In the genomic region with DNA sequence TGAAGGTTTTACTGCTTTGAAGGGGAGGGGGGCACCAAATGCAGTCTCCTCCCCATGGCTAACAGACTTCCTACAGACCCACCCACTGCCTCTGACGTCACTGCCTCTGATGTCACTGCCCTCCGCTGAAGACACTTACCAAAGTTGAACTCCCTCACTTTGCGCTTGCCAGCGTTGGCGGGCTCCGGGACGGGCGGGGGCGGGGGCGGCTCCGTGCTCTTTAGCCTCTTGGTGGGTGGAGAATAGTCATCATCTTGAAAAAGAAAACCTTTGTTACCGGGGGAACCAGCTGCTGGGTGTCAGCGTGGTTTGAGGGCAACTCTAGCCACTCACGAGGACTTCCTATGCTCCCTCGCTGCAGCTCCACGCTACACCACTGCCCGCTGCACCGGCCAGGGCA, we compare ENCODE assay signal across 8 mouse cellular contexts. TPM values are rescaled to one million over a fixed set of nuclear protein-coding genes. Genes with fewer than 3 reads are reported as not detected.
A peak's percentile ranks its signal among the peaks of the same experiment; 100 is the strongest.
DNase-seq lines count a peak whose midpoint lies in the region; ATAC-seq lines count a peak whose summit lies in the region.
"Had no signal": no experiment of that assay in that cellular context is flagged by ENCODE, and none has a peak within 500 bp of the region (broad histone marks: within the 10 kb centered on the region; RNA-seq: fewer than 3 reads in every experiment).

No protein-coding gene starts in this region.

- H3K27ac ChIP-seq in embryonic facial prominence, embryonic 13.5 days: peak overlapping the region; percentile 39; the same call in 1 of the 2 replicates
- H3K27ac ChIP-seq in midbrain, embryonic 10.5 days (replicated peaks): no peak overlapping the region
- H3K27ac ChIP-seq: neural tube, embryonic 12.5 days had no signal

- no peaks in the 10 kb centered on the region for H3K4me1 ChIP-seq in embryonic facial prominence, embryonic 13.5 days
- no peaks in the 10 kb centered on the region for H3K4me1 ChIP-seq in midbrain, embryonic 10.5 days
- H3K4me1 ChIP-seq: neural tube, embryonic 12.5 days had no signal

- 85% methylated on average over 18 of the region's 18 CpGs for WGBS in embryonic facial prominence, embryonic 13.5 days
- 92% methylated on average over 18 of the region's 18 CpGs for WGBS in midbrain, embryonic 10.5 days

- no peak overlapping the region for H3K9ac ChIP-seq in embryonic facial prominence, embryonic 13.5 days
- H3K9ac ChIP-seq: neural tube, embryonic 12.5 days had no signal

- no peaks in the 10 kb centered on the region for H3K9me3 ChIP-seq in embryonic facial prominence, embryonic 13.5 days
- H3K9me3 ChIP-seq in midbrain, embryonic 10.5 days (replicated peaks): no peaks in the 10 kb centered on the region
- H3K9me3 ChIP-seq: neural tube, embryonic 12.5 days had no signal

- no peak overlapping the region for H3K4me2 ChIP-seq in embryonic facial prominence, embryonic 13.5 days
- H3K4me2 ChIP-seq: neural tube, embryonic 12.5 days had no signal

- peaks cover 99% of the 10 kb centered on the region for H3K36me3 ChIP-seq in embryonic facial prominence, embryonic 13.5 days
- H3K36me3 ChIP-seq in midbrain, embryonic 10.5 days: peaks cover 100% of the 10 kb centered on the region

- H3K27me3 ChIP-seq in embryonic facial prominence, embryonic 13.5 days: no peaks in the 10 kb centered on the region
- no peaks in the 10 kb centered on the region for H3K27me3 ChIP-seq in midbrain, embryonic 10.5 days (ENCODE audit: low read depth, poor library complexity, severe bottlenecking)
- H3K27me3 ChIP-seq: neural tube, embryonic 12.5 days had no signal

- no peak for ATAC-seq in embryonic facial prominence, embryonic 13.5 days (ENCODE audit: insufficient number of reproducible peaks, insufficient read depth, low FRiP score, low TSS enrichment, low read depth)
- ATAC-seq in erythroid progenitor cell, adult 5-6 weeks (replicated peaks; ENCODE audit: low FRiP score, poor library complexity, severe bottlenecking): no peak

- DNase-seq in 416B (ENCODE audit: low read depth): peak; percentile 60
- peak; percentile 97 for DNase-seq in CD4-positive helper T cell, adult 2 months (ENCODE audit: low read depth, low spot score)
- DNase-seq in natural killer cell, adult 2 months (ENCODE audit: low spot score in 2 of 2): peak; percentile 67 to 70
- no peak for DNase-seq in midbrain, embryonic 10.5 days (ENCODE audit: low spot score)
- no peak for DNase-seq in urinary bladder, postnatal 25 days (ENCODE audit: low spot score)

- no peak overlapping the region for H3K4me3 ChIP-seq in embryonic facial prominence, embryonic 13.5 days
- no peak overlapping the region for H3K4me3 ChIP-seq in midbrain, embryonic 10.5 days
- H3K4me3 ChIP-seq: neural tube, embryonic 12.5 days had no signal

RNA-seq across cellular contexts. Expression of a gene that starts 37.0 kb away (rescaled TPM):
- polyA plus RNA-seq in embryonic facial prominence, embryonic 13.5 days (2015; fragmentation: Nextera tagmentation; extraction: Ambion mirVana): 4.4 and 5.2 TPM in 2 replicates
- total RNA-seq in erythroid progenitor cell, adult 5-6 weeks (2015; ENCODE audit: low replicate concordance): 44.0 and 44.4 TPM in 2 replicates
- 23.7 and 42.1 TPM in 2 replicates for total RNA-seq in erythroid progenitor cell, adult 5-6 weeks (2017; ENCODE audit: low replicate concordance)
- polyA plus RNA-seq in midbrain, embryonic 10.5 days (2016; fragmentation: Nextera tagmentation; extraction: Ambion mirVana): 2.6 and 2.7 TPM in 2 replicates

RNA-seq across cellular contexts. Expression of a gene that starts 48.2 kb away (rescaled TPM):
- 225 and 236 TPM in 2 replicates for polyA plus RNA-seq in embryonic facial prominence, embryonic 13.5 days (2015; fragmentation: Nextera tagmentation; extraction: Ambion mirVana)
- total RNA-seq in erythroid progenitor cell, adult 5-6 weeks (2015; ENCODE audit: low replicate concordance): 20.2 and 37.3 TPM in 2 replicates
- total RNA-seq in erythroid progenitor cell, adult 5-6 weeks (2017; ENCODE audit: low replicate concordance): 21.2 and 37.5 TPM in 2 replicates
- polyA plus RNA-seq in midbrain, embryonic 10.5 days (2016; fragmentation: Nextera tagmentation; extraction: Ambion mirVana): 172 and 200 TPM in 2 replicates

Comparison
In these comparisons a context has a peak if more than half of its experiments do, and no peak if none do; other contexts are left out.
1. DNase-seq: peak in 416B (single experiment), CD4-positive helper T cell, adult 2 months (single experiment) and natural killer cell, adult 2 months (2 of 2); none in midbrain, embryonic 10.5 days (single experiment) and urinary bladder, postnatal 25 days (single experiment).